Mouse (Mus musculus) cerebellum, adult (tissue): ENCODE data around the gene Oas1d.
A peak's percentile ranks its signal among the peaks of the same experiment; 100 is the strongest.

ENCODE experiments used
- ATAC-seq: cut with Nextera tagmentation; 2 replicates; pipeline ENCODE4 v1.9.2; 2017; ENCODE audit warnings: mild to moderate bottlenecking, moderate library complexity, mixed read lengths; ENCODE audit not compliant: insufficient number of reproducible peaks, low FRiP score, low TSS enrichment

Gene Oas1d

GRCm38 (mm10) chr5:120967355-120968133 lies 53.2 kb downstream of the Oas1d start:
- ATAC-seq = no peak

- ATAC-seq = no peak
Measured at GRCm38 (mm10) chr5:120968134-120968532, 53.8 kb downstream of the Oas1d start.

- ATAC-seq = no peak
Measured at GRCm38 (mm10) chr5:120968799-120969198, 54.5 kb downstream of the Oas1d start.

GRCm38 (mm10) chr5:120969703-120970102 lies 55.4 kb downstream of the Oas1d start:
- peak; percentile 54; the same call in 1 of the 2 replicates for ATAC-seq
